9 mouse cellular contexts compared by ENCODE assay signal in the genomic region with DNA sequence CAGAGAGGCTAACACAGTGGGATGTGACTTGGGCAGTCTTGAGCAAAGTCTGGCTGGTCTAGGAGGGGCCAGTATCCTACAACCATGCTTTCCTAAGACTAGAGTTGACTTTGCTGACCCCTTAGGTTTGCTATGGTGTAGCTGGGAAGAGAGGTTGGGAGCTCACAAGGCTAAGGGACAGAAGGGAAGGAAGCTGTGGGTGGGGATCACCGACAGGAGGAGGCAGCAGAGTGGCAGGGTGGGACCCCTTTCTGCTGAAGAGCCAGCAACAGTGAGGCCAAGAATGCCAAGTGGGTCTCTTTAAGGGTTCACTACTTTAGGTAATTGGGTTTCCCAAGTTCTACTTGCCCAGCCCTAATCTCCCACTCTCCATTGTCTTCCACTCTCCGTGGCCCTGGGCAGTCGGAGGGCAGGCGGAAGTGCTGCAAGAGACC.
A peak's percentile ranks its signal among the peaks of the same experiment; 100 is the strongest.
DNase-seq lines count a peak whose midpoint lies in the region; ATAC-seq and TF ChIP-seq lines count a peak whose summit lies in the region.
"Had no signal": no experiment of that assay in that cellular context is flagged by ENCODE, and none has a peak within 500 bp of the region (broad histone marks: within the 10 kb centered on the region; RNA-seq: fewer than 3 reads in every experiment).

No protein-coding gene starts in this region.

- no peak for ATAC-seq in forebrain, embryonic 16.5 days
- ATAC-seq in liver, embryonic 12.5 days = no peak
- no peak for ATAC-seq in stomach, embryonic 14.5 days (ENCODE audit: insufficient number of reproducible peaks, insufficient read depth, low FRiP score, low read depth)

- H3K4me1 ChIP-seq in forebrain, embryonic 16.5 days (replicated peaks; ENCODE audit: control insufficient read depth, insufficient read depth, low read length) = peaks cover 24% of the 10 kb centered on the region
- peaks cover 10% of the 10 kb centered on the region; the same call in 1 of the 2 replicates for H3K4me1 ChIP-seq in liver, embryonic 12.5 days
- peaks cover 17% of the 10 kb centered on the region for H3K4me1 ChIP-seq in stomach, embryonic 14.5 days (ENCODE audit: control insufficient read depth, insufficient read depth, low read length)

- H3K36me3 ChIP-seq in forebrain, embryonic 16.5 days (ENCODE audit: control insufficient read depth, insufficient read depth) = no peaks in the 10 kb centered on the region
- no peaks in the 10 kb centered on the region for H3K36me3 ChIP-seq in liver, embryonic 12.5 days
- H3K36me3 ChIP-seq in stomach, embryonic 14.5 days (ENCODE audit: control insufficient read depth, insufficient read depth, low read length) = no peaks in the 10 kb centered on the region

- H3K4me2 ChIP-seq in forebrain, embryonic 16.5 days (ENCODE audit: low read length) = peak overlapping the region; percentile 64
- H3K4me2 ChIP-seq in liver, embryonic 12.5 days = peak overlapping the region; percentile 62; the same call in 1 of the 2 replicates
- H3K4me2 ChIP-seq in stomach, embryonic 14.5 days (replicated peaks; ENCODE audit: low read depth, low read length) = no peak overlapping the region

- H3K27me3 ChIP-seq in forebrain, embryonic 16.5 days (replicated peaks; ENCODE audit: control insufficient read depth, insufficient read depth, low read length) = no peaks in the 10 kb centered on the region
- peaks cover 23% of the 10 kb centered on the region for H3K27me3 ChIP-seq in liver, embryonic 12.5 days (replicated peaks)
- no peaks in the 10 kb centered on the region for H3K27me3 ChIP-seq in stomach, embryonic 14.5 days (ENCODE audit: control insufficient read depth, insufficient read depth, low read length)

- no peak; the same call in 1 of the 2 replicates for TF ChIP-seq CTCF in layer of hippocampus, adult 2 months (conservative IDR thresholded peaks at IDR 0.05)

- peak overlapping the region; percentile 83 for H3K27ac ChIP-seq in layer of hippocampus, adult 2 months
- peak overlapping the region; percentile 96 for H3K27ac ChIP-seq in forebrain, embryonic 16.5 days (ENCODE audit: low read length)
- no peak overlapping the region for H3K27ac ChIP-seq in liver, embryonic 12.5 days
- peak overlapping the region; percentile 69 for H3K27ac ChIP-seq in stomach, embryonic 14.5 days (ENCODE audit: low read length)
- H3K27ac ChIP-seq: liver, embryonic 14.5 days had no signal

- WGBS in forebrain, embryonic 16.5 days = 2% methylated on average over 4 of the region's 4 CpGs
- 19% methylated on average over 4 of the region's 4 CpGs for WGBS in liver, embryonic 12.5 days (ENCODE audit: insufficient replicate concordance)
- WGBS in stomach, embryonic 14.5 days = 17% methylated on average over 4 of the region's 4 CpGs

- H3K9ac ChIP-seq in forebrain, embryonic 16.5 days (replicated peaks; ENCODE audit: low read depth, low read length) = peak overlapping the region; percentile 68
- H3K9ac ChIP-seq in liver, embryonic 12.5 days = no peak overlapping the region
- H3K9ac ChIP-seq in stomach, embryonic 14.5 days (replicated peaks; ENCODE audit: low read depth, low read length) = no peak overlapping the region
- H3K9ac ChIP-seq: liver, embryonic 14.5 days had no signal

- H3K9me3 ChIP-seq in forebrain, embryonic 16.5 days (ENCODE audit: control insufficient read depth, low read length) = no peaks in the 10 kb centered on the region
- no peaks in the 10 kb centered on the region for H3K9me3 ChIP-seq in liver, embryonic 12.5 days (replicated peaks)
- H3K9me3 ChIP-seq in stomach, embryonic 14.5 days (ENCODE audit: control insufficient read depth, low read depth, low read length) = no peaks in the 10 kb centered on the region

- peak overlapping the region; percentile 50; the same call in 1 of the 2 replicates for H3K4me3 ChIP-seq in layer of hippocampus, adult 2 months
- no peak overlapping the region for H3K4me3 ChIP-seq in forebrain, embryonic 16.5 days (replicated peaks; ENCODE audit: low read length)
- no peak overlapping the region for H3K4me3 ChIP-seq in liver, embryonic 12.5 days
- no peak overlapping the region for H3K4me3 ChIP-seq in stomach, embryonic 14.5 days (ENCODE audit: low read depth, low read length)

- no peak for DNase-seq in layer of hippocampus, adult 2 months (ENCODE audit: low spot score in 2 of 2)
- DNase-seq in layer of hippocampus, postnatal 36 days = no peak
- no peak for DNase-seq in spleen, postnatal 4 days (ENCODE audit: low spot score in 2 of 2)
- no peak for DNase-seq in layer of hippocampus, postnatal 25 days (ENCODE audit: extremely low spot score in 1 of 2, low spot score in 1 of 2)
- DNase-seq in cerebellum, adult 9-11 months = no peak
